In genomic region chr11:97840991-97841661, GRCm38 (mm10) we compare ENCODE assay signal across 8 mouse cellular contexts. TPM values are rescaled to one million over a fixed set of nuclear protein-coding genes. Genes with fewer than 3 reads are reported as not detected.
DNase-seq lines count a peak whose midpoint lies in the region; ATAC-seq and TF ChIP-seq lines count a peak whose summit lies in the region.

No protein-coding gene starts in this region.

- peak in 1 of 2 experiments; percentile 44; a peak in 1 of 4 replicates for TF ChIP-seq POLR2A in MEL (IDR thresholded peaks at IDR 0.05; ENCODE audit: control insufficient read depth in 1 of 2, insufficient read depth in 1 of 2, low read depth in 1 of 2, low read length in 2 of 2, poor library complexity in 1 of 2)

- ATAC-seq in forebrain, embryonic 13.5 days, result peak; percentile 94
- ATAC-seq in heart, postnatal 0 days (ENCODE audit: insufficient read depth, low read depth), result peak; percentile 71; the same call in 1 of the 2 replicates
- 0 out of 2 replicates have a peak, but pooled peaks have one; percentile 52 for ATAC-seq in liver, embryonic 11.5 days (replicated peaks; ENCODE audit: low FRiP score)
- ATAC-seq in neural tube, embryonic 11.5 days (ENCODE audit: insufficient read depth, low FRiP score, low TSS enrichment), result peak; percentile 79

- H3K4me3 ChIP-seq in MEL (ENCODE audit: control insufficient read depth in 1 of 2, insufficient read depth in 1 of 2, low read depth in 2 of 2, low read length in 2 of 2), result peak overlapping the region; percentile 53 to 54
- peak overlapping the region; percentile 59 for H3K4me3 ChIP-seq in forebrain, embryonic 13.5 days
- H3K4me3 ChIP-seq in heart, postnatal 0 days (ENCODE audit: low read depth, low read length), result peak overlapping the region; percentile 43
- peak overlapping the region; percentile 43 for H3K4me3 ChIP-seq in liver, embryonic 11.5 days (ENCODE audit: low read depth, low read length)
- H3K4me3 ChIP-seq in neural tube, embryonic 11.5 days (ENCODE audit: low read depth, low read length), result peak overlapping the region; percentile 52

- no peaks in the 10 kb centered on the region for H3K27me3 ChIP-seq in MEL (ENCODE audit: control insufficient read depth in 1 of 2, insufficient read depth in 2 of 2, low read length in 2 of 2)
- no peaks in the 10 kb centered on the region for H3K27me3 ChIP-seq in forebrain, embryonic 13.5 days
- H3K27me3 ChIP-seq in heart, postnatal 0 days (ENCODE audit: control insufficient read depth, insufficient read depth, low read length), result no peaks in the 10 kb centered on the region
- H3K27me3 ChIP-seq in liver, embryonic 11.5 days (replicated peaks; ENCODE audit: control insufficient read depth, insufficient read depth, low read length), result no peaks in the 10 kb centered on the region
- no peaks in the 10 kb centered on the region for H3K27me3 ChIP-seq in neural tube, embryonic 11.5 days (ENCODE audit: control insufficient read depth, insufficient read depth, low read length)

- H3K4me1 ChIP-seq in MEL (ENCODE audit: control insufficient read depth in 1 of 2, insufficient read depth in 2 of 2, low read length in 2 of 2), result peaks cover 0 to 17% of the 10 kb centered on the region in 2 experiments; a peak in 3 of 4 replicates
- peaks cover 16% of the 10 kb centered on the region for H3K4me1 ChIP-seq in forebrain, embryonic 13.5 days
- 0 out of 2 replicates have a peak, but pooled peaks cover 2% of the 10 kb centered on the region for H3K4me1 ChIP-seq in heart, postnatal 0 days (ENCODE audit: control insufficient read depth, insufficient read depth)
- peaks cover 24% of the 10 kb centered on the region for H3K4me1 ChIP-seq in liver, embryonic 11.5 days (replicated peaks; ENCODE audit: control insufficient read depth, insufficient read depth, low read length)
- H3K4me1 ChIP-seq in neural tube, embryonic 11.5 days (ENCODE audit: control insufficient read depth, insufficient read depth, low read length), result peaks cover 10% of the 10 kb centered on the region

- peak overlapping the region; percentile 23; the same call in 1 of the 2 replicates for H3K27ac ChIP-seq in MEL (ENCODE audit: control insufficient read depth, low read depth, low read length)
- peak overlapping the region; percentile 87 for H3K27ac ChIP-seq in forebrain, embryonic 13.5 days
- peak overlapping the region; percentile 2 for H3K27ac ChIP-seq in heart, postnatal 0 days (ENCODE audit: low read depth)
- H3K27ac ChIP-seq in liver, embryonic 11.5 days (ENCODE audit: low read depth, low read length), result peak overlapping the region; percentile 42; the same call in 1 of the 2 replicates
- peak overlapping the region; percentile 70 for H3K27ac ChIP-seq in neural tube, embryonic 11.5 days (ENCODE audit: low read depth, low read length)

- H3K79me2 ChIP-seq in MEL (ENCODE audit: control insufficient read depth, insufficient read depth, low read length, poor library complexity), result no peaks in the 10 kb centered on the region

- no peak for TF ChIP-seq EP300 in MEL (IDR thresholded peaks at IDR 0.05; ENCODE audit: low read depth in 1 of 2, low read length in 2 of 2)
- no peak for TF ChIP-seq EP300 in heart, postnatal 0 days (IDR thresholded peaks at IDR 0.05; ENCODE audit: low read depth)

- H3K9me3 ChIP-seq in MEL (replicated peaks; ENCODE audit: insufficient read depth, low read length), result no peaks in the 10 kb centered on the region
- H3K9me3 ChIP-seq in forebrain, embryonic 13.5 days (replicated peaks), result no peaks in the 10 kb centered on the region
- no peaks in the 10 kb centered on the region for H3K9me3 ChIP-seq in heart, postnatal 0 days (replicated peaks; ENCODE audit: control insufficient read depth, low read length)
- H3K9me3 ChIP-seq in liver, embryonic 11.5 days (ENCODE audit: control insufficient read depth, low read length), result no peaks in the 10 kb centered on the region
- H3K9me3 ChIP-seq in neural tube, embryonic 11.5 days (ENCODE audit: control insufficient read depth, low read length), result no peaks in the 10 kb centered on the region

- peak overlapping the region; percentile 67 for H3K4me2 ChIP-seq in forebrain, embryonic 13.5 days
- peak overlapping the region; percentile 60 for H3K4me2 ChIP-seq in heart, postnatal 0 days (ENCODE audit: low read depth, low read length)
- peak overlapping the region; percentile 67 for H3K4me2 ChIP-seq in liver, embryonic 11.5 days
- H3K4me2 ChIP-seq in neural tube, embryonic 11.5 days (ENCODE audit: low read depth), result peak overlapping the region; percentile 61

- TF ChIP-seq CTCF in MEL (IDR thresholded peaks at IDR 0.05 in 2 of 3, conservative IDR thresholded peaks at IDR 0.05 in 1 of 3; ENCODE audit: control insufficient read depth in 1 of 3, insufficient read depth in 1 of 3, low read depth in 2 of 3, low read length in 3 of 3, poor library complexity in 1 of 3, severe bottlenecking in 1 of 3), result no peak
- TF ChIP-seq CTCF in heart, postnatal 0 days (IDR thresholded peaks at IDR 0.05; ENCODE audit: low read depth), result no peak

- DNase-seq in MEL (ENCODE audit: low read depth, low spot score), result peak; percentile 87
- peak; percentile 19 for DNase-seq in c-Kit-positive CD71-positive TER-119-positive erythroid progenitor cells, embryonic 14.5 days (ENCODE audit: low spot score)
- DNase-seq in heart, postnatal 0 days (ENCODE audit: low spot score), result peak; percentile 50
- peak; percentile 80 for DNase-seq in kidney, postnatal 14 days
- DNase-seq in liver, embryonic 11.5 days (ENCODE audit: low spot score), result peak; percentile 76
- DNase-seq in neural tube, embryonic 11.5 days (ENCODE audit: low spot score), result peak; percentile 84
- DNase-seq in thymus, postnatal 0 days (ENCODE audit: low spot score), result peak; percentile 50

- under 1% methylated on average over 22 of the region's 22 CpGs for WGBS in forebrain, embryonic 13.5 days
- WGBS in heart, postnatal 0 days, result 4% methylated on average over 22 of the region's 22 CpGs
- 7% methylated on average over 22 of the region's 22 CpGs for WGBS in liver, embryonic 11.5 days
- WGBS in neural tube, embryonic 11.5 days, result 1% methylated on average over 22 of the region's 22 CpGs

- no peak for TF ChIP-seq RAD21 in MEL (IDR thresholded peaks at IDR 0.05; ENCODE audit: low read depth, low read length)

- peaks cover 0 to 9% of the 10 kb centered on the region in 2 experiments; a peak in 2 of 4 replicates for H3K36me3 ChIP-seq in MEL (ENCODE audit: control insufficient read depth in 1 of 2, insufficient read depth in 2 of 2, low read length in 2 of 2)
- H3K36me3 ChIP-seq in forebrain, embryonic 13.5 days (ENCODE audit: poor library complexity, severe bottlenecking), result peaks cover 23% of the 10 kb centered on the region
- H3K36me3 ChIP-seq in heart, postnatal 0 days (replicated peaks; ENCODE audit: control insufficient read depth, insufficient read depth, low read length), result 0 out of 2 replicates have a peak, but pooled peaks cover 7% of the 10 kb centered on the region
- H3K36me3 ChIP-seq in liver, embryonic 11.5 days (ENCODE audit: control insufficient read depth, insufficient read depth, low read length), result no peaks in the 10 kb centered on the region
- peaks cover 5% of the 10 kb centered on the region; the same call in 1 of the 2 replicates for H3K36me3 ChIP-seq in neural tube, embryonic 11.5 days (ENCODE audit: control insufficient read depth, insufficient read depth, low read length)

- peak overlapping the region; percentile 49 for H3K9ac ChIP-seq in MEL (ENCODE audit: control insufficient read depth, low read depth, low read length, poor library complexity, severe bottlenecking)
- H3K9ac ChIP-seq in forebrain, embryonic 13.5 days, result peak overlapping the region; percentile 76
- 0 out of 2 replicates have a peak overlapping the region, but pooled peaks have one; percentile 8 for H3K9ac ChIP-seq in heart, postnatal 0 days (replicated peaks; ENCODE audit: low read depth, low read length)
- H3K9ac ChIP-seq in liver, embryonic 11.5 days (ENCODE audit: low read depth, low read length), result peak overlapping the region; percentile 60
- H3K9ac ChIP-seq in neural tube, embryonic 11.5 days (ENCODE audit: low read length), result peak overlapping the region; percentile 67

RNA-seq across cellular contexts. Expression of gene B230217C12Rik, which starts 0.5 kb away (rescaled TPM):
- total RNA-seq in MEL (2012; rRNA removed), result 0.29 TPM in 1 of 2 replicates, not detected in the other
- under 1 TPM in 1 of 2 experiments, not detected in 1; 0.81 TPM for polyA plus RNA-seq in MEL (2012; ENCODE audit: insufficient read depth in 1 of 2, insufficient read length in 2 of 2, low read depth in 1 of 2, low replicate concordance in 2 of 2, missing spikeins in 1 of 2)
- 17.4 and 18.7 TPM in 2 replicates for polyA plus RNA-seq in forebrain, embryonic 13.5 days (2015; fragmentation: Nextera tagmentation; extraction: Ambion mirVana)
- 0.23 and 1.4 TPM in 2 replicates for total RNA-seq in heart, postnatal 0 days (2014; rRNA removed; ENCODE audit: low replicate concordance)
- polyA plus RNA-seq in heart, postnatal 0 days (2015; fragmentation: Nextera tagmentation; extraction: Ambion mirVana), result 0.97 and 1.6 TPM in 2 replicates
- 3.7 and 5.4 TPM in 2 replicates for polyA plus RNA-seq in liver, embryonic 11.5 days (2014; fragmentation: Nextera tagmentation; extraction: Ambion mirVana)
- 14.1 and 15.0 TPM in 2 replicates for polyA plus RNA-seq in neural tube, embryonic 11.5 days (2014; fragmentation: Nextera tagmentation; extraction: Ambion mirVana)
- 4.5 and 5.0 TPM in 2 replicates for polyA plus RNA-seq in thymus, postnatal 0 days (2015; fragmentation: Nextera tagmentation; extraction: Ambion mirVana)

RNA-seq across cellular contexts. Expression of gene Lasp1, which starts 42.3 kb away (rescaled TPM):
- 13.3 and 15.2 TPM in 2 replicates for total RNA-seq in MEL (2012; rRNA removed)
- polyA plus RNA-seq in MEL (2012; ENCODE audit: insufficient read depth in 1 of 2, insufficient read length in 2 of 2, low read depth in 1 of 2, low replicate concordance in 2 of 2, missing spikeins in 1 of 2), result 10 to 100 TPM in 1 of 2 experiments, not detected in 1; 38.7 TPM
- polyA plus RNA-seq in forebrain, embryonic 13.5 days (2015; fragmentation: Nextera tagmentation; extraction: Ambion mirVana), result 95.3 and 109 TPM in 2 replicates
- 34.2 and 45.7 TPM in 2 replicates for total RNA-seq in heart, postnatal 0 days (2014; rRNA removed; ENCODE audit: low replicate concordance)
- 26.5 and 27.8 TPM in 2 replicates for polyA plus RNA-seq in heart, postnatal 0 days (2015; fragmentation: Nextera tagmentation; extraction: Ambion mirVana)
- 54.7 and 55.3 TPM in 2 replicates for polyA plus RNA-seq in liver, embryonic 11.5 days (2014; fragmentation: Nextera tagmentation; extraction: Ambion mirVana)
- polyA plus RNA-seq in neural tube, embryonic 11.5 days (2014; fragmentation: Nextera tagmentation; extraction: Ambion mirVana), result 68.8 and 73.1 TPM in 2 replicates
- 98.7 and 108 TPM in 2 replicates for polyA plus RNA-seq in thymus, postnatal 0 days (2015; fragmentation: Nextera tagmentation; extraction: Ambion mirVana)

RNA-seq across cellular contexts. Expression of gene Fbxo47, which starts 42.8 kb away (rescaled TPM):
- 0.73 and 1.4 TPM in 2 replicates for total RNA-seq in MEL (2012; rRNA removed)
- 1 to 10 TPM in 1 of 2 experiments, not detected in 1; 1.2 TPM for polyA plus RNA-seq in MEL (2012; ENCODE audit: insufficient read depth in 1 of 2, insufficient read length in 2 of 2, low read depth in 1 of 2, low replicate concordance in 2 of 2, missing spikeins in 1 of 2)
- 0.78 and 1.4 TPM in 2 replicates for polyA plus RNA-seq in forebrain, embryonic 13.5 days (2015; fragmentation: Nextera tagmentation; extraction: Ambion mirVana)
- 7.1 and 9.9 TPM in 2 replicates for total RNA-seq in heart, postnatal 0 days (2014; rRNA removed; ENCODE audit: low replicate concordance)
- 0.63 and 0.70 TPM in 2 replicates for polyA plus RNA-seq in heart, postnatal 0 days (2015; fragmentation: Nextera tagmentation; extraction: Ambion mirVana)
- 1.1 TPM in 2 replicates for polyA plus RNA-seq in liver, embryonic 11.5 days (2014; fragmentation: Nextera tagmentation; extraction: Ambion mirVana)
- polyA plus RNA-seq in neural tube, embryonic 11.5 days (2014; fragmentation: Nextera tagmentation; extraction: Ambion mirVana), result 0.53 and 0.65 TPM in 2 replicates
- 0.70 and 0.75 TPM in 2 replicates for polyA plus RNA-seq in thymus, postnatal 0 days (2015; fragmentation: Nextera tagmentation; extraction: Ambion mirVana)

RNA-seq across cellular contexts. Expression of gene Rpl23, which starts 58.9 kb away (rescaled TPM):
- 1,922 and 2,072 TPM in 2 replicates for total RNA-seq in MEL (2012; rRNA removed)
- polyA plus RNA-seq in MEL (2012; ENCODE audit: insufficient read depth in 1 of 2, insufficient read length in 2 of 2, low read depth in 1 of 2, low replicate concordance in 2 of 2, missing spikeins in 1 of 2), result 100 to 1,000 TPM in 1 of 2 experiments, not detected in 1; 921 TPM
- 386 and 461 TPM in 2 replicates for polyA plus RNA-seq in forebrain, embryonic 13.5 days (2015; fragmentation: Nextera tagmentation; extraction: Ambion mirVana)
- total RNA-seq in heart, postnatal 0 days (2014; rRNA removed; ENCODE audit: low replicate concordance), result 192 and 208 TPM in 2 replicates
- 394 and 409 TPM in 2 replicates for polyA plus RNA-seq in heart, postnatal 0 days (2015; fragmentation: Nextera tagmentation; extraction: Ambion mirVana)
- polyA plus RNA-seq in liver, embryonic 11.5 days (2014; fragmentation: Nextera tagmentation; extraction: Ambion mirVana), result 756 and 842 TPM in 2 replicates
- polyA plus RNA-seq in neural tube, embryonic 11.5 days (2014; fragmentation: Nextera tagmentation; extraction: Ambion mirVana), result 453 and 457 TPM in 2 replicates
- polyA plus RNA-seq in thymus, postnatal 0 days (2015; fragmentation: Nextera tagmentation; extraction: Ambion mirVana), result 766 and 768 TPM in 2 replicates

Comparison
In these comparisons a context has a peak if more than half of its experiments do, and no peak if none do; other contexts are left out.
1. Peak in every context shown above with its lines: DNase-seq, ATAC-seq, H3K4me3 ChIP-seq and H3K27ac ChIP-seq.
2. DNase-seq: peak in every context shown above with its lines; median percentile 87 in MEL; 84 in neural tube, embryonic 11.5 days; 80 in kidney, postnatal 14 days; 76 in liver, embryonic 11.5 days; 50 in heart, postnatal 0 days; 50 in thymus, postnatal 0 days; 19 in c-Kit-positive CD71-positive TER-119-positive erythroid progenitor cells, embryonic 14.5 days.
3. H3K27ac ChIP-seq: peak in every context shown above with its lines; median percentile 87 in forebrain, embryonic 13.5 days; 70 in neural tube, embryonic 11.5 days; 42 in liver, embryonic 11.5 days; 23 in MEL; 2 in heart, postnatal 0 days.
4. H3K9ac ChIP-seq: peak in every context shown above with its lines; median percentile 76 in forebrain, embryonic 13.5 days; 67 in neural tube, embryonic 11.5 days; 60 in liver, embryonic 11.5 days; 49 in MEL; 8 in heart, postnatal 0 days.